Mouse (Mus musculus) E14TG2a.4 (cell line): ENCODE measurements around the gene Rtn2.

Experiments used
- CTCF ChIP-seq: conservative IDR thresholded peaks from 2 replicates; pipeline ENCODE4 v1.5.1; 2014; ENCODE audit warnings: low read length
- NANOG ChIP-seq: IDR thresholded peaks from 2 replicates; pipeline ENCODE4 v1.6.1; 2014; ENCODE audit warnings: borderline replicate concordance, low read length, mixed read lengths
- POU5F1 ChIP-seq: IDR thresholded peaks from 2 replicates; pipeline ENCODE4 v1.6.1; 2014; ENCODE audit warnings: low read length, borderline replicate concordance

DNA sequence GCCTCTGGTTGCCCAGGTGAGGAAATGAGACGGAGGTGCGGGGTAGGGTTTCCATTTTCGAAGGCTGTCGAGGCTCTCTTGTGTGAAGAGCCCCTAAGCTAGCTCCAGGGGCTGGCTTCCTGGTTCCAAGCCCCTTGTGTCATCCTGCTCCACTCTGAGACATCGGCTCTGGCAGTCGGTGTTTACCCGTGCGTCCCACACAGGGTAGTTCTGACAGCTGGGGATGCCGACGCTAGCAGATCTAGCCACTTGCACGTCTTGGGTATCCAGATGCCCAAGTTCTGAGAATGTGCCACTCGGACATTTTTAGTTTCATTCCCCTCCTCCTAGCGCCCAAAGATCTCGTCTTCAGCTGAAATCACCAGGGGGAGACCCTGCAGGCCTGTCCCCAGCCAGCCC is 981 bp downstream of the Rtn2 start:
- TF ChIP-seq CTCF, result no peak
- no peak for TF ChIP-seq NANOG
- TF ChIP-seq POU5F1, result no peak
